Mouse (Mus musculus) embryonic facial prominence, embryonic 10.5 days (tissue): ENCODE results near the gene Rbfox2. TPM values are rescaled to one million over a fixed set of nuclear protein-coding genes. Genes with fewer than 3 reads are reported as not detected.

Experiments
- DNase-seq: peaks from one replicate; pipeline ENCODE4 v3.0.0-alpha.2; 2017; ENCODE audit warnings: low spot score
- H3K27ac ChIP-seq: fragments of 300-500 bp; sonication (generic); replicated peaks from 2 replicates; pipeline ENCODE4 v1.5.1; 2016; ENCODE audit warnings: mild to moderate bottlenecking
- H3K27me3 ChIP-seq: fragments of 300-500 bp; sonication (generic); replicated peaks from 2 replicates; pipeline ENCODE4 v1.6.1; 2016; ENCODE audit warnings: low read depth, mild to moderate bottlenecking; ENCODE audit not compliant: poor library complexity, severe bottlenecking
- H3K36me3 ChIP-seq: fragments of 300-500 bp; sonication (generic); replicated peaks from 2 replicates; pipeline ENCODE4 v1.6.1; 2016; ENCODE audit warnings: mild to moderate bottlenecking, moderate library complexity
- H3K4me1 ChIP-seq: fragments of 300-500 bp; sonication (generic); 2 replicates; pipeline ENCODE4 v1.6.1; 2016
- H3K4me3 ChIP-seq: fragments of 300-500 bp; sonication (generic); 2 replicates; pipeline ENCODE4 v1.5.1; 2016; ENCODE audit warnings: mild to moderate bottlenecking, moderate library complexity
- H3K9me3 ChIP-seq: fragments of 300-500 bp; sonication (generic); 2 replicates; pipeline ENCODE4 v1.6.1; 2016; ENCODE audit warnings: mild to moderate bottlenecking
- WGBS: fragments of 180-500 bp; shearing (Covaris S2); methylation state at CpG from one replicate; pipeline ENCODE4 v1.1.7; 2016; 5-methylcytosine and 5-hydroxymethylcytosine counted together
- polyA plus RNA-seq: library from polyadenylated mRNA; unstranded; fragments of >200 nt; fragmentation: Nextera tagmentation; extraction: Ambion mirVana; gene quantifications from 2 replicates; pipeline ENCODE4 v1.2.1, GENCODE M21; 2016

The Rbfox2 gene
- polyA plus RNA-seq, 1 experiment from 2014 or later, result 60.7 TPM

DNA sequence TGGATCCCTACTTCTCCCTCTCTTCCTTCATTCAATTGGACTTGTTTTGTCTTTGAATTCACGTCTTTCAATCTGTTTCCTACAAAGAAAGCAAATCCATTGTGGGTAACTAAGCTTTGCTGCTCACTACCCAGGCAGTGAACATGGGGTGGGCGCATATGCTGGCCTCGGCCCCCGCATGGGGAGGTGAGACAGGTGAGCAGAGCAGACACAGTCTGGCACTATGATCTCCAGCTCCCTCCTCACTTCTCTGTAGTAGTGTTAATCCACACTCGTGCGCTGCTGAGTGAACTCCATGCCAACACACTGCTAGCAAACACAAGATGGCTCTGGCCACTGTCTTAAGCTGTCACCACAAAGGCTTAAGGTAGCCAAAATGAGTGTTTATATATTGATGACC, 209.4 kb downstream of the Rbfox2 start:
- peaks cover 86% of the 10 kb centered on the region for H3K36me3 ChIP-seq
- peaks cover 14% of the 10 kb centered on the region for H3K4me1 ChIP-seq
- H3K9me3 ChIP-seq, result no peaks in the 10 kb centered on the region
- 88% methylated on average over 6 of the region's 6 CpGs for WGBS
- DNase-seq, result no peak
- H3K27me3 ChIP-seq, result no peaks in the 10 kb centered on the region
- H3K27ac ChIP-seq, result no peak overlapping the region
- H3K4me3 ChIP-seq, result no peak overlapping the region

DNA sequence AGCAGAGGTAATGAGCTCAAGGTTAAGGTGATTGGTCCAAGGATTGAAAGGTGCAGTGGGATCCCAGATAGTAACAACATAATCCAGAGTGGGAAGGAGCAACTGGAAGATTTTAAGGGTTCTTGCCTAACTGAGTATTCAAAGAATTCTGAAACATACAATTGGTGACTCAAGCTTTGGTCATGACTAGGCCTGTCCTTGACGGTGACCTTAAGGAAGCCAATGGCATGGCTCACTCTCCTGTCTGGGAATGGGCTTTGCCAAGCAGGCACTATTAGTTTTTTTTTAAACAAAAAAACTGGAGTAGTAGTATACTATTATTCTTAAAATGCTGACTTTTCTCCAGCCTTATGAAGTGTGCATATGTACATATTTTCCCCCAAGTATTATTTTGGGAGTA, 211.6 kb downstream of the Rbfox2 start:
- 97% methylated on average over 1 of the region's 1 CpGs for WGBS
- no peak overlapping the region for H3K27ac ChIP-seq
- H3K4me3 ChIP-seq, result no peak overlapping the region
- H3K36me3 ChIP-seq, result peaks cover 84% of the 10 kb centered on the region
- peaks cover 14% of the 10 kb centered on the region for H3K4me1 ChIP-seq
- DNase-seq, result no peak
- no peaks in the 10 kb centered on the region for H3K9me3 ChIP-seq
- no peaks in the 10 kb centered on the region for H3K27me3 ChIP-seq

GRCm38 (mm10) chr15:77094431-77094830, 212.4 kb downstream of the Rbfox2 start:
- no peaks in the 10 kb centered on the region for H3K9me3 ChIP-seq
- no peak overlapping the region for H3K4me3 ChIP-seq
- peaks cover 8% of the 10 kb centered on the region; the same call in 1 of the 2 replicates for H3K4me1 ChIP-seq
- no peak for DNase-seq
- H3K27me3 ChIP-seq, result no peaks in the 10 kb centered on the region
- peaks cover 85% of the 10 kb centered on the region for H3K36me3 ChIP-seq
- 96% methylated on average over 13 of the region's 13 CpGs for WGBS
- no peak overlapping the region for H3K27ac ChIP-seq

DNA sequence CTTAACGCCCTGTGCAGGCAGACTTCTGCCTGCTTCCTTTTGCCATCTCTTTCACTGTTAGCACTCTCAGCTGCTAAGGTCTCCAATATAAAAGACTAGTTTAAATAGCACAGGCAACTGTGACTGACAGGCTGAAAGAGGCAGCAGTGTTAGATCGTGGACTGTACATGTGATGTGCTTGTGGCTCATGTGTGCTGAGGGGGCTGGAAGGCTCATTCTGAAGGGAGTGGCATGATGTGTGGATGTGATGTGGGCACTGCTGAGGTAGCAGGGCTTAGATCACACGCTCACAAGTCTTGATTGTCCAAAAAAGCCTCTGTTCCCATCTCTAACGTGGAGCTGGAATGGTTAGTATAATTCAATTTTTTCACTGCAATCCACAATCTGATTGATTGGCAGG, 215.4 kb downstream of the Rbfox2 start:
- WGBS, result 90% methylated on average over 4 of the region's 4 CpGs
- Histone ChIP-seq H3K4me3 (no peak overlapping the region), H3K27ac (no peak overlapping the region), H3K36me3 (peaks cover 82% of the 10 kb centered on the region), H3K27me3 (no peaks in the 10 kb centered on the region), H3K9me3 (no peaks in the 10 kb centered on the region), H3K4me1 (0 out of 2 replicates have a peak, but pooled peaks cover 4% of the 10 kb centered on the region)
- no peak for DNase-seq

GRCm38 (mm10) chr15:77090531-77090930, 216.3 kb downstream of the Rbfox2 start:
- Histone ChIP-seq H3K36me3 (peaks cover 83% of the 10 kb centered on the region), H3K4me3 (no peak overlapping the region), H3K27me3 (no peaks in the 10 kb centered on the region), H3K4me1 (0 out of 2 replicates have a peak, but pooled peaks cover 4% of the 10 kb centered on the region), H3K9me3 (no peaks in the 10 kb centered on the region), H3K27ac (no peak overlapping the region)
- no peak for DNase-seq
- 93% methylated on average over 5 of the region's 5 CpGs for WGBS

GRCm38 (mm10) chr15:77089249-77089648, 217.6 kb downstream of the Rbfox2 start:
- no peak overlapping the region for H3K4me3 ChIP-seq
- H3K27ac ChIP-seq, result no peak overlapping the region
- H3K36me3 ChIP-seq, result peaks cover 83% of the 10 kb centered on the region
- no peak for DNase-seq
- WGBS, result 76% methylated on average over 11 of the region's 11 CpGs
- no peaks in the 10 kb centered on the region for H3K9me3 ChIP-seq
- H3K27me3 ChIP-seq, result no peaks in the 10 kb centered on the region
- H3K4me1 ChIP-seq, result 0 out of 2 replicates have a peak, but pooled peaks cover 4% of the 10 kb centered on the region

GRCm38 (mm10) chr15:77086488-77086887, 220.3 kb downstream of the Rbfox2 start:
- H3K27ac ChIP-seq, result no peak overlapping the region
- no peaks in the 10 kb centered on the region for H3K9me3 ChIP-seq
- H3K4me1 ChIP-seq, result peaks cover 9% of the 10 kb centered on the region; the same call in 1 of the 2 replicates
- WGBS, result 92% methylated on average over 1 of the region's 1 CpGs
- DNase-seq, result no peak
- no peak overlapping the region for H3K4me3 ChIP-seq
- H3K36me3 ChIP-seq, result peaks cover 87% of the 10 kb centered on the region
- H3K27me3 ChIP-seq, result no peaks in the 10 kb centered on the region

GRCm38 (mm10) chr15:77085818-77086217, 221.0 kb downstream of the Rbfox2 start:
- Histone ChIP-seq H3K9me3 (no peaks in the 10 kb centered on the region), H3K27ac (no peak overlapping the region), H3K36me3 (peaks cover 88% of the 10 kb centered on the region), H3K4me1 (peaks cover 15% of the 10 kb centered on the region; the same call in 1 of the 2 replicates), H3K27me3 (no peaks in the 10 kb centered on the region), H3K4me3 (no peak overlapping the region)
- no peak for DNase-seq
- WGBS, result 91% methylated on average over 7 of the region's 7 CpGs

- WGBS, result 90% methylated on average over 5 of the region's 5 CpGs
- peaks cover 95% of the 10 kb centered on the region for H3K36me3 ChIP-seq
- no peak overlapping the region for H3K4me3 ChIP-seq
- DNase-seq, result no peak
- no peak overlapping the region for H3K27ac ChIP-seq
- H3K4me1 ChIP-seq, result peaks cover 23% of the 10 kb centered on the region
- H3K27me3 ChIP-seq, result no peaks in the 10 kb centered on the region
- H3K9me3 ChIP-seq, result no peaks in the 10 kb centered on the region
Measured at GRCm38 (mm10) chr15:77081454-77081853, 225.3 kb downstream of the Rbfox2 start.

DNA sequence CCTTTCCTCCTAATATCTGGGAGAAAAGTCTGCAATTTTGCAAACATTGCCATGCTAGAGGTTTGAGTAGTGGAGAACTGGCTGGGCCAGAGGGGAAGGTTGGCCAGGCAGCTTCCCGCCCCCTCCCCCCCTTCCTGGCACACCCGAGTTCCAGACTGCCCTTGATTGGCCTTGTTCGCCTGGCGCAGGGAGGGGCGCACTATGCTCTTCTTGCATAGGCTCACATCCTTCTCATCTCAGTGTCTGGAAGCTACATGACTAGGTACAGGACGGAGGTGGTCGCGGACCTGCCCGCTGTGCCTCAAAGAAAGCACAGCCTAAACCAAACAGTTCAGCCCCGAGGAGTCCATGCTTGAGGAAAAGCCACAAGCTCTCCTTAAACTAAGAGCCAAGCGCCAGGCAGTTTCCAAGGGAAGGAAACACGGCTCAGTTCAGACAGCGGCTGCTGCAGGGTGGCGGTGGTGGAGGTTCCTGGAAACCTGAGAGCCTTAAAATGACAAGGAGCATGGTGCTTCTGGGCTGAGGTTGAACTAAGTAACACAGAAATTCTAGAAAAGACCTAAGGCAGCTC, 226.0 kb downstream of the Rbfox2 start:
- Histone ChIP-seq H3K4me3 (no peak overlapping the region), H3K9me3 (no peaks in the 10 kb centered on the region), H3K4me1 (peaks cover 23% of the 10 kb centered on the region), H3K27me3 (no peaks in the 10 kb centered on the region), H3K36me3 (peaks cover 95% of the 10 kb centered on the region), H3K27ac (peak overlapping the region; percentile 16; the same call in 1 of the 2 replicates)
- 78% methylated on average over 14 of the region's 14 CpGs for WGBS
- no peak for DNase-seq

DNA sequence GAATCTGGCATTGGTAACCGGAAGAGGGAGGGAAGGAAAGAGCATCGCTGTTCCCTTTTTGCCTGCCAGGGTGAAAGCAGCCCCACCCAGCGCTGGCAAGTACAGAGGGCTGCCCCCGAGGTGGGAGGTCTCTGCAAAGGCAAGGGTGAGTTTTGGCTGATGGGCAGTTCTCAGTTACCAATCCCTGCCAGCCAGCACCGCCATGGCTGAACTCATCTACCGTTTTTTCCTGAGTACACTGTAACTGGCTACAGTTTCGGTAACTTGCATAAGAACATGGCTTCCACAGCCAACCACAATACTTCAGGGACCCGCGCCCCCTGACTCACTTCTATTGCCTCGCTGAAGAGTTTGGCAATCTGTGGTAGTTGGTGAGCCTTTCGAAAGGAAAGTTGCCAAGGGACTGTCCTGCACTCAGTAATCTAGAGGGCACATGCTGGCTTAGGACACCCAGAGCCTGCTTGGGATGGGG, 226.9 kb downstream of the Rbfox2 start:
- no peak overlapping the region for H3K27ac ChIP-seq
- WGBS, result 77% methylated on average over 11 of the region's 11 CpGs
- no peak overlapping the region for H3K4me3 ChIP-seq
- peaks cover 92% of the 10 kb centered on the region for H3K36me3 ChIP-seq
- H3K9me3 ChIP-seq, result no peaks in the 10 kb centered on the region
- no peaks in the 10 kb centered on the region for H3K27me3 ChIP-seq
- DNase-seq, result no peak
- H3K4me1 ChIP-seq, result peaks cover 23% of the 10 kb centered on the region

DNA sequence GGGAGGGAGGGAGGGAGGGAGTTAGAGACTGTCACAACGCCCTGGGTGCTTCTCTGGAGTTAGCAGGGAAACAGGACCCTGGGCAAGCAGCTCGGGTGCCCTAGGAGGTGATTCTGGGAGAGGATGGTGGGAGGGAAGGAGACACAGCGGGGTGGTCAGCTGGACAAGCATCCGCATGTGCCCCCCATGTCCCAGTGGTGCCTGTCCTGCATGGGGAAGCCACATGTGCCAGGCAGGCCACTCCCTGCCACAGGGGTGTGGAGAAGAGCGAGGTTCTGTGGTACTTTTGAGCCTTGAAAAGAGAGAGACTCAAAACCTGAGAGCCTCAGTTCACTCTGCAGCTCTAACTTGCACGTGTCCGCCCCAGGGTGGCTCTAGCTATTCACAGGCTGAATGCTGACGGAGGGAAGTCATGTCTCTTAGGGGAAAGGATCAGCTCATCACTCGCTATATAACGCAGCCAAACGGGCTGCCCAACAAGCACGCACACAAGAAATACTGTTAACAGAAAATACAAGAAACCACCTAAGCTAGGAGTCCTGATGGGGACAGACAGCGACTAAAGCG, 227.5 kb downstream of the Rbfox2 start:
- Histone ChIP-seq H3K27me3 (no peaks in the 10 kb centered on the region), H3K4me1 (peaks cover 23% of the 10 kb centered on the region), H3K9me3 (no peaks in the 10 kb centered on the region), H3K36me3 (peaks cover 86% of the 10 kb centered on the region), H3K4me3 (no peak overlapping the region), H3K27ac (no peak overlapping the region)
- WGBS, result 68% methylated on average over 14 of the region's 14 CpGs
- DNase-seq, result no peak

DNA sequence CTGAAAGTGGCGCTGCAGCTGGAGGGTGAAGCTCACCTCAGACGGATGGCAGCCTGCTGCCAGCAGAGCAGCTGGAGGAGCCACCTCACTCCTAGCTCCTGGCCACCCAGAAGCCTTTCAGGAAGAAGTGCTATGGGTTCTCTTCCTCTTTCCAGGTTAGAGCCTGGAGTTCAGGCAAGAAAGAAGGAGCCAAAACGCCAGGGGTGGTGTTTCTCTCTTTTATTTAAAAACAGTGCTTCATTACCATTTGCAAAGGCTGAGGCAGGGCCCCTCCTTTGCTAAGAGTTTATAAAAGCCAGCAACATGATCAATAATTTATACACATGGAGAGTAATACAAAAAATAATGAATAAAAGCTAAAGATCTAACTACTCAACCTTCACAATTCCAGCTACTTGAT, 228.0 kb downstream of the Rbfox2 start:
- Histone ChIP-seq H3K9me3 (no peaks in the 10 kb centered on the region), H3K27ac (no peak overlapping the region; the same call in 1 of the 2 replicates), H3K27me3 (no peaks in the 10 kb centered on the region), H3K4me3 (no peak overlapping the region), H3K4me1 (peaks cover 23% of the 10 kb centered on the region), H3K36me3 (peaks cover 82% of the 10 kb centered on the region)
- DNase-seq, result no peak
- WGBS, result 68% methylated on average over 3 of the region's 3 CpGs
